Mouse (Mus musculus): ENCODE data around the gene Tgfbr3l. TPM values are rescaled to one million over a fixed set of nuclear protein-coding genes. Genes with fewer than 3 reads are reported as not detected.

Gene Tgfbr3l
- polyA plus RNA-seq, 1 experiment from 2014 or later, result 2.9 TPM

GRCm38 (mm10) chr8:4259125-4259804, 11.3 kb downstream of the Tgfbr3l start, which contains the start of gene Ctxn1:
Gene Ctxn1 (minus strand): TSS chr8:4259274.
- ATAC-seq (replicated peaks; ENCODE audit: low FRiP score, low read depth), result peak; percentile 92
- peak within 1 kb of the TSS; percentile 72 for H3K4me3 ChIP-seq (replicated peaks; ENCODE audit: low read depth, low read length)
- TF ChIP-seq CTCF (IDR thresholded peaks at IDR 0.05; ENCODE audit: low read depth), result 0 out of 2 replicates have a peak, but pooled peaks have one; percentile 4

GRCm38 (mm10) chr8:4259805-4260170, 11.8 kb downstream of the Tgfbr3l start:
- Histone ChIP-seq H3K27me3 (ENCODE audit: insufficient read depth, low read length) (no peaks in the 10 kb centered on the region), H3K9me3 (replicated peaks; ENCODE audit: low read length) (no peaks in the 10 kb centered on the region), H3K4me3 (replicated peaks; ENCODE audit: low read depth, low read length) (no peak overlapping the region), H3K27ac (no peak overlapping the region), H3K4me2 (ENCODE audit: low read length) (no peak overlapping the region), H3K4me1 (replicated peaks; ENCODE audit: insufficient read depth, low read length) (0 out of 2 replicates have a peak, but pooled peaks cover 4% of the 10 kb centered on the region), H3K9ac (ENCODE audit: low read depth, low read length) (0 out of 2 replicates have a peak overlapping the region, but pooled peaks have one; percentile 2), H3K36me3 (ENCODE audit: insufficient read depth, low read length) (peaks cover 36% of the 10 kb centered on the region)
- DNase-seq (ENCODE audit: low spot score) (no peak), ATAC-seq (replicated peaks; ENCODE audit: low FRiP score, low read depth) (no peak)
- no peak for TF ChIP-seq CTCF (IDR thresholded peaks at IDR 0.05; ENCODE audit: low read depth)
- 76% methylated on average over 4 of the region's 4 CpGs for WGBS

More at GRCm38 (mm10) chr8:4259125-4259804, 11.3 kb downstream of the Tgfbr3l start, which contains the start of gene Ctxn1:
- H3K9me3 ChIP-seq (replicated peaks; ENCODE audit: low read length), result no peaks in the 10 kb centered on the region
- DNase-seq (ENCODE audit: low spot score), result peak; percentile 95
- peak within 1 kb of the TSS; percentile 74 for H3K9ac ChIP-seq (ENCODE audit: low read depth, low read length)
- WGBS, result 5% methylated on average over 32 of the region's 33 CpGs
- peak within 1 kb of the TSS; percentile 75 for H3K4me2 ChIP-seq (ENCODE audit: low read length)
- peaks cover 5% of the 10 kb centered on the region; the same call in 1 of the 2 replicates for H3K4me1 ChIP-seq (replicated peaks; ENCODE audit: insufficient read depth, low read length)
- peak within 1 kb of the TSS; percentile 47; the same call in 1 of the 2 replicates for H3K27ac ChIP-seq
- H3K27me3 ChIP-seq (ENCODE audit: insufficient read depth, low read length), result no peaks in the 10 kb centered on the region
- H3K36me3 ChIP-seq (ENCODE audit: insufficient read depth, low read length), result peaks cover 35% of the 10 kb centered on the region

- no peak overlapping the region for H3K9ac ChIP-seq (ENCODE audit: low read depth, low read length)
- peaks cover 60% of the 10 kb centered on the region; the same call in 1 of the 2 replicates for H3K36me3 ChIP-seq (ENCODE audit: insufficient read depth, low read length)
- no peaks in the 10 kb centered on the region for H3K9me3 ChIP-seq (replicated peaks; ENCODE audit: low read length)
- no peak overlapping the region for H3K27ac ChIP-seq
- H3K27me3 ChIP-seq (ENCODE audit: insufficient read depth, low read length), result no peaks in the 10 kb centered on the region
- 0 out of 2 replicates have a peak, but pooled peaks cover 4% of the 10 kb centered on the region for H3K4me1 ChIP-seq (replicated peaks; ENCODE audit: insufficient read depth, low read length)
- no peak for DNase-seq (ENCODE audit: low spot score)
- ATAC-seq (replicated peaks; ENCODE audit: low FRiP score, low read depth), result no peak
- no peak overlapping the region for H3K4me3 ChIP-seq (replicated peaks; ENCODE audit: low read depth, low read length)
- WGBS, result 84% methylated on average over 8 of the region's 8 CpGs
- TF ChIP-seq CTCF (IDR thresholded peaks at IDR 0.05; ENCODE audit: low read depth), result no peak
- no peak overlapping the region for H3K4me2 ChIP-seq (ENCODE audit: low read length)
These were observed 15.2 kb downstream of the Tgfbr3l start for GRCm38 (mm10) chr8:4263105-4263791.

GRCm38 (mm10) chr8:4265160-4265914, 17.3 kb downstream of the Tgfbr3l start:
- TF ChIP-seq CTCF (IDR thresholded peaks at IDR 0.05; ENCODE audit: low read depth), result no peak
- H3K27me3 ChIP-seq (ENCODE audit: insufficient read depth, low read length), result no peaks in the 10 kb centered on the region
- no peak for ATAC-seq (replicated peaks; ENCODE audit: low FRiP score, low read depth)

GRCm38 (mm10) chr8:4267627-4268026, 19.6 kb downstream of the Tgfbr3l start:
- Histone ChIP-seq H3K27me3 (ENCODE audit: insufficient read depth, low read length) (no peaks in the 10 kb centered on the region), H3K27ac (no peak overlapping the region), H3K4me1 (replicated peaks; ENCODE audit: insufficient read depth, low read length) (no peaks in the 10 kb centered on the region), H3K36me3 (ENCODE audit: insufficient read depth, low read length) (peaks cover 64% of the 10 kb centered on the region), H3K4me3 (replicated peaks; ENCODE audit: low read depth, low read length) (no peak overlapping the region), H3K9ac (ENCODE audit: low read depth, low read length) (no peak overlapping the region), H3K9me3 (replicated peaks; ENCODE audit: low read length) (no peaks in the 10 kb centered on the region), H3K4me2 (ENCODE audit: low read length) (no peak overlapping the region)
- ATAC-seq (replicated peaks; ENCODE audit: low FRiP score, low read depth) (peak; percentile 83), DNase-seq (ENCODE audit: low spot score) (no peak)
- 77% methylated on average over 15 of the region's 15 CpGs for WGBS
- peak; percentile 60 for TF ChIP-seq CTCF (IDR thresholded peaks at IDR 0.05; ENCODE audit: low read depth)

More at GRCm38 (mm10) chr8:4265160-4265914, 17.3 kb downstream of the Tgfbr3l start:
- Histone ChIP-seq H3K9me3 (replicated peaks; ENCODE audit: low read length) (no peaks in the 10 kb centered on the region), H3K4me1 (replicated peaks; ENCODE audit: insufficient read depth, low read length) (no peaks in the 10 kb centered on the region), H3K4me3 (replicated peaks; ENCODE audit: low read depth, low read length) (no peak overlapping the region), H3K9ac (ENCODE audit: low read depth, low read length) (no peak overlapping the region), H3K27ac (no peak overlapping the region), H3K36me3 (ENCODE audit: insufficient read depth, low read length) (peaks cover 73% of the 10 kb centered on the region), H3K4me2 (ENCODE audit: low read length) (no peak overlapping the region)
- 89% methylated on average over 15 of the region's 15 CpGs for whole genome bisulfite sequencing
- DNase-seq (ENCODE audit: low spot score), result no peak

GRCm38 (mm10) chr8:4269609-4270008, 21.6 kb downstream of the Tgfbr3l start:
- H3K36me3 ChIP-seq (ENCODE audit: insufficient read depth, low read length), result peaks cover 58% of the 10 kb centered on the region
- no peak overlapping the region for H3K4me2 ChIP-seq (ENCODE audit: low read length)

More at GRCm38 (mm10) chr8:4269609-4270008, 21.6 kb downstream of the Tgfbr3l start:
- WGBS, result 92% methylated on average over 6 of the region's 6 CpGs
- no peak for TF ChIP-seq CTCF (IDR thresholded peaks at IDR 0.05; ENCODE audit: low read depth)
- H3K27me3 ChIP-seq (ENCODE audit: insufficient read depth, low read length), result no peaks in the 10 kb centered on the region
- no peaks in the 10 kb centered on the region for H3K9me3 ChIP-seq (replicated peaks; ENCODE audit: low read length)
- H3K9ac ChIP-seq (ENCODE audit: low read depth, low read length), result no peak overlapping the region
- DNase-seq (ENCODE audit: low spot score), result no peak
- ATAC-seq (replicated peaks; ENCODE audit: low FRiP score, low read depth), result no peak
- no peak overlapping the region for H3K27ac ChIP-seq
- H3K4me1 ChIP-seq (replicated peaks; ENCODE audit: insufficient read depth, low read length), result no peaks in the 10 kb centered on the region
- no peak overlapping the region for H3K4me3 ChIP-seq (replicated peaks; ENCODE audit: low read depth, low read length)
